Mouse (Mus musculus) NIH3T3 (cell line): Measurements from ENCODE around the gene Upp1.
"Not testable (repeated sequence)": the region's sequence is repeated elsewhere in the genome, so short reads cannot be mapped to it uniquely, and the experiment has no call there.

ENCODE experiments used
- DNase-seq: peaks from one replicate; pipeline ENCODE4 v3.0.0-alpha.2; 2012; ENCODE audit warnings: low read depth

Gene Upp1

GRCm38 (mm10) chr11:9118050-9118420 lies at the start of gene Upp1:
TSS of gene Upp1 (plus strand) at chr11:9118103.
- no peak for DNase-seq

GRCm38 (mm10) chr11:9076444-9076843 lies 41.5 kb upstream of the Upp1 start:
- no peak for DNase-seq

GRCm38 (mm10) chr11:9113189-9113588 lies 4.7 kb upstream of the Upp1 start:
- DNase-seq: no peak

- DNase-seq: no peak
Observed at GRCm38 (mm10) chr11:9115367-9116120, 2.4 kb upstream of the Upp1 start.

DNA sequence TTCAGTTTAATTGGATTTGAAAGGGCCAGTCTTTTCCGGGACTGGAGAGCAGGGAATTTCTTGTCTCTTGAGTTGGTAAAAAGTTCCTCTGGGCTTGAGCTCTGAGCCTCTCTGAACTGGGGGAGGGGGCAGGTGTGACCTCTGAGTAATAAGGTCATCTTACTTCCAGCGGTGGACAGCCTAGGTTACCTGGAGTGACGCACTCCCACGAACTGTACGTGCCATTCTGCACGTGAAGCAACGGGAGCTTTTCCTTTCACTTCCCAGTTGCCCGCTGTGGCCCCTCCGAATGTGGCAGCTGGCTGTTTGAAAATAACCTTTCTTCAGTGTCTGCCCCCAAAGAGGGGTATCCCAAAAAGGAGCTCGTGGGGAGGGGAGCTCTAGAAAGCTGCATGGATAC lies 1.8 kb upstream of the Upp1 start:
- DNase-seq: no peak

DNA sequence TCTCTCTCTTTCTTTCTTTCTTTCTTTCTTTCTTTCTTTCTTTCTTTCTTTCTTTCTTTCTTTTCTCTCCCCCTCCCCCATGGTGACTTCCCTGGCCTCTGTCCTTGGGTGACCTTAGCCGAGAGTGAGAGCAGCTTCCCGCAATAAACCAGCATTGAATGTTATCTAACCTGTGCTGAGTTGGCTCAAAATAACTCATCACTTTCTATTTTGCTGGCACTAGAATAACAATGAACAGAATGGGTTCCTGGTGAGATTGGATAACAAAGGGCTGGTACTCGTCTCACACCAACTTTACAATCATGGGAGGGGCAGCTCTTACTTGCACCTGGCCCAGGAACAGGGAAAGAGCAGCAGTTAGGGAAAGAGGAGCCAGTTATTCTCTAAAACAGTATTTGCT lies 987 bp upstream of the Upp1 start:
- no peak for DNase-seq

DNA sequence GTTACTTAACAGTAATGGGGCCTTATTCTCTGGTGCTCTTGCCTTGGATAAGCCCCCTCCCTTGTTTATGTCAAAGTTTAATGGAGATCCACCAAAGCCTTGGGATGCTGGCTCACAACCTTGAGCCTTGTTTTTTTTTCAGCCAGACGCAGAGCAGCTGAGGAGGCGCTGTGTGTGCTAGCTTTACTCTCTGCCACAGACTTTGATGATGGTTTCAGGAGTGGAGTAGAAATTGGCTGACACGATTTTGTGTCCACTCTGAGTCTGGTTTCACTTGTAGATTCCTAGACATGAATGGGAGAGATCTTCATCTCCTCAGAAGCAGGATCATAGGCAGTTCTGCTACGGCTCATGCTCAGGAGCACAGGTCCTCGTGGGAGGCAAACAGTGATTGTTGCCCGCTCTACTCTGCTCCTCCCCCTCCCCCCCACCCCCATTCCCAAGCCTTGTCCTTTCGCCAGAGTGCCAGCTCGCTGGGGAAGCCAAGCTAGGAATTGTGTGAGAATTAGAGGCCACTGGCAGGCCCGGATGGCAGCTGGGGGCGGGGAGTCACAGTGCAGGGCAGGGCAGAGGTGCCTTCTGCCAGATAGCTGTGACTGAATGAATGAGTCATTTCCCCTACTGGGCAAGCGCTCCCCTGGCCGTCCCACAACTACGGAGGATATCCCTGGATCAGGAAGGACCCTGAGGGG lies 399 bp upstream of the Upp1 start:
- peak; percentile 60 for DNase-seq

DNA sequence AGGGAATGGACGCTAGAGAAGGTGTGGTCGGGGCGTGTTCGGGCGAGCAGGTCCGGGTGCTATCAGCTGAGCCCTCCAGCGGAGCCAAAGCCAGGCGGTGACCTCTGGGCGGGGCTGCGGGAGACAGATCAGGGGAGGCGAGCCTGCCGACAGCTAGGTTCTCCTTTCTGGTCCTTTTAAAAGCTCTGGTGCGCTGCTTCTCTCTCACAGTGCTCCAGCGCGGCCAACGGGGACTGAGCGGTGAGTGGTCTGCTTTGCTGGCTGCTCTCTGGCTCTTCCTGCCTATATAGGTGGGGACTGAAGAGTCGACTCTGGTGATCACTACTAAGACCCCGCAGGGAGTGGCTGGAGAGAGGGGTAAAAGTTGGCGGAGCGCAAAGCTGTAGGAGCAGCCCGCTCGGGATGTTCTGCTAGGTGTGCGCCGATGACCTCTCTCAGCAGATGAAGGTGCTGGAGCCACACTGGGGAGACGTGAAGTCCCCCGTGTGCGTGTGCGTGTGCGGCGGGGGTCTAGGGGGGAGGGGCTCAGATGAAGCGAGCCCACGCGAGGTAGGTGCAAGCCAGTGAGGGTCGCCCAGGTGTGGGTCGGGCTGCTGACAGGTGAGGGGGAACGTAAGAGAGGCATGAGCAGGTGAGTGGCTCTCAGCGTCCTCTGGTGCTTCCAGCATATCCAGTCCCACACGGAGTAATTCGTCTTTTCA lies 668 bp downstream of the Upp1 start:
- DNase-seq: peak; percentile 26

DNA sequence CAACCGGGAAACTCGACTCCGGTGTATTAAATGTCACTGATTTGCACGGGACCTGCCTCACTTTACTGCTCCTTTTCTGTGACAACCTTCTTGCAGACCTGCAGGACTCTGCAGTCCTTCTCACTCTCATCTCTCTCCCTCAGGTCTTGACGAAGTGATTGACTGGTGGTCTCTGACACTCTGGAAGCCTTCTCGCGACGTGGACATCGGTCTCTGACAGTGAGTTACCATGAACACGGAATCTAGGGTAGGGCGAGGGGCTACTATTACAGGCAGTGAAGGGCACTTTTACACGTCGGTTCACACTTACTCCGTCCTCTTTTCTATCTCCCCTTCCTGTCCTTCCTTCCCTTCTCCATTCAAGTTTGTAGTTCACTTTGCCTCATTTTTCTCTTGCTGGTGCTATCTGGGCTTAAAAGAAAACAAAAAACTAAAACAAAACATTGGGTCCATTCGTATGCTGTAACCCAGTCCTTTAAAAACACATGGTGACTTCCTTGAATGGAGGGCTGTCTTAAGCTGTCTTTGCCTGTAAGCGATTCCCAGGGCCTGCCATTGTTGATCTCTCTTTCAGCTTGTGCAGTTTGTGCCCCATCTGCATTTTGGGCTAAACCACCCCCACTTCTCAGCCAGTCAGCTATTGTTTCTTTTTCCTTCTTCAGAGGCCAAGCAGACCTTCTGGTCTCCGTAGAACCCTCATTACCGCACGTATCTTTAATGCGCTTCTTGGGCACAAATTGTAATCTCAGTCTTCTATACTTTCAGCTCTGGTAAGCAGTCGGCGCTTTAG lies 1.5 kb downstream of the Upp1 start:
- DNase-seq: no peak

GRCm38 (mm10) chr11:9122315-9122714 lies 4.4 kb downstream of the Upp1 start:
- no peak for DNase-seq

DNA sequence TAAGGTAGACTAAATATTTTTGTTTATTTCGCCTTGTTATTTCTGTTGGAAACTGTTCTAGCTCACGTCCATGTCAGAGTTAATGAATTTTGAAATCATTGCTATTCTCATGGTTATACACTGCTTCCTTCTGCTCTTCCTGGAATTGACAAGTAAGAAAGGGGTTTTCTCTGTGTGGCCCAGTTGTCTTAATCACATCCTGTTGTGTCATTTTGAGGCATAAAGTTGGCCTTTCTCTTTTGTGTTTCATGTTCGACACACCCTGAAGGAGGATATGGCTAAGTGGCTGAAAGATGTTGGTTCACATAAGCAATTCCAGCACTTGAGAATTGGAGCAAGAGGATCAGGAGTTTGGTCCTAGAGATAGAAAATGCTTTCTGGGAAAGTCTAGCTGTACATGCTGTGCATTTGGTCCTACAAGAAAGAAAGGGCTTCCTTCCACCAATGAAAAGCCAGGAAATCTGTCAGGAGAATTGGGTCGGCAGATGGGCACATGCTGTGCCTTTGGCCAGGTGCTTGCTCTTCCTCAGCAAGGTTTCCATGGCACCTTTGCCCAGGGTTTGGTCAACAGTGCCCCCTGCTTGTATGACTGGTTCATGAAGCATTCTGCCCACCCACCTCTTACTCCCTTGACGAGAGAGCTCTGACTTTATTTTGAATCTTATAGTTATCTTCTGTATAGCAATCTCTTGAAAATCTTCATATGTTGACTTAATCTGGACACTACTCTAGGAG lies 8.6 kb downstream of the Upp1 start:
- peak; percentile 13 for DNase-seq

DNA sequence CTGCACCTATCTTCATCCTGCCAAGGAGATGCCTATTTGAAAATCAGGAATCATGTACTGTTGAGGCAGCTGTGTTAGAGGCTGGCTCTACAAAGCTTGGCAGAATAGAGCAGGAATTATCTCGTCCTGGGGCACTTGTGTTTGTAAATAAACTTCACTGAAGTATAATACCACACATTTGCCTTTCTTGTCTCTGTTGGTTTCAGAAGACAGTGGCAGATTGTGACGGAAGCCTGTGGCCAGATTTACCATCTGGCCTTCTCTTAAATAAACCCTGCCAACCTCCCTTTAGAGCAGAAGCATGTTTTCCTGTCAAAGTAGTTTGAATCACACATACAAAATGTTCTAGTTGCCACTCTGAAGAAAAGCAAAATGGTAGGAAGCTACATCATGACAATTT lies 10.2 kb downstream of the Upp1 start:
- DNase-seq: no peak

GRCm38 (mm10) chr11:9129528-9129927 lies 11.6 kb downstream of the Upp1 start:
- DNase-seq: no peak

- no peak for DNase-seq
Observed at GRCm38 (mm10) chr11:9131688-9132087, 13.8 kb downstream of the Upp1 start.

- peak; percentile 44 for DNase-seq
Observed at GRCm38 (mm10) chr11:9135589-9136246, 17.8 kb downstream of the Upp1 start.

DNA sequence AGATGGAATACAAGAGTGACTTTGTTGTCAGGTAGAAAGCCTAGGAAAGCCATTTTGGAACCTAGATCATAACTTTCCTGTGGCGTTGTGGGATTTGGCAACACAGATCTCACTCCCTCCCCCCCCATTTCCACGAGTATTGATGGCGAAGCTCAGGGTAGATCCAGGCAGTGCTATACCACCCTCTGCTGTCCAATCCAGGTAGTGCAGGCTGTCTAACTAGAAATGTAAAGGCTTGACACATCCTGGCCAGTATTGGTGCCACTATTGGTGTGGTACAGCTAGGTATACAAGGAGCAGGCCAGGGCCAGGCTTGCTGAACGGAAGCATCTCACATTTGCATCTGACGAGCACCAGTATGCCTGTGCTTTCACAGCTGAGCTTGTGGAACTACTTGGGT lies 18.6 kb downstream of the Upp1 start:
- peak; percentile 89 for DNase-seq

DNA sequence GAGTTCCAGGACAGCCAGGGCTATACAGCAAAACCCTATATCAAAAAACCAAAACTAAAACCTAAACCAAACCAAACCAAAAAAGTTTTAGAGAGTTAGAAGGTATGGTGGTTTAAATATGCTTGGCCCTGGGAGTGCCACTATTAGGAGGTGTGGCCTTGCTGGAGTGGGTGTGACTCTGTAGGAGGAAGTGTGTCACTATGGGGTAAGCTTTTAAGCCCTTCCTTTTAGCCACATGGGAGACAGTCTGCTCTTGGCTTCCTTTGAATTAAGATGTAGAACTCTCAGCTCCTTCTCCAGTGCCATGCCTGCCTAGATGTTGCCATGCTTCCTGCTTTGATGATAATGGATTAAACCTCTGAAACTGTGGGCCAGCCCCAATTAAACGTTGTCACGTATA lies 27.2 kb downstream of the Upp1 start:
- no peak for DNase-seq

DNA sequence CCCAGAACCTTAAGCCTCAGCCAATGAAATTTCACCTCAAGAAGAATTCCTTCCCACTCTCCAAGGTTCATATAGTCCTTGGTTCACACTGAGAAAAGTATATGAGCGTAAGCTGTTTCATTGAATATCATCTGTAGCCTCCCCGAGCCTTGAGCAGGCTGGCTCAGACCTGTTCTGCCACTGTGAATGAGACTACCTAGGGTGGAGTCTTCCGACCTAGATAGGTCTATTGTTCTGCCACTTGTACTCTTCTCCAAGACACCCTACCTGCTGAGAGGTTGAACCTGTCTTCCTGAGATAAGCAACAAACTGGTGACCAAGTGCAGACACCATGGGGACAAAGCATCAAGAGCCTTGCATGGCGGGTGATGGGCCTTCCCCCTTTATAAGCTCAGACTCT lies 28.2 kb downstream of the Upp1 start:
- no peak for DNase-seq

GRCm38 (mm10) chr11:9146683-9147082 lies 28.8 kb downstream of the Upp1 start:
- no peak for DNase-seq

DNA sequence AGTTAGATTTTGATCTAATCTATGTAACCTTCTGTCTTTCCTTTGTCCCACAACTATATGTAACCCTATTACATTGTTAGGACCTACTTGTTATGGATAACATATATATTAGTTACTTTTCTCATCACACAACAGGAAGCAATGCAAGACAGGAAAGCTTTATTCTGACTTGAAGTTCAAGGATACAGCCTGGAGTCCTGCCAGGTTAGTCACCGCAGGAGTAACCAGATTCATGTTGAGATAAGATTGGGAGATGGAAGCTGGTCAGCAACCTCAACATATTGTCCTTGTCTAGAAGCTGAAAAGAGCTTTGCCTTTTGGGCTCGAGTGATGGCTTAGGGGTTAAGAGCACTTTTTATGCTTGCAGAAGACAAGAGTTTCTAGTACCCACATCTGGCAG lies 30.3 kb downstream of the Upp1 start:
- peak; percentile 15 for DNase-seq

- not testable (repeated sequence) for DNase-seq
Observed at GRCm38 (mm10) chr11:9150403-9150802, 32.5 kb downstream of the Upp1 start.
